Mouse (Mus musculus) hindbrain, postnatal 0 days (tissue): ENCODE measurements around the gene Fads3. TPM values are rescaled to one million over a fixed set of nuclear protein-coding genes. Genes with fewer than 3 reads are reported as not detected.

ENCODE experiments used
- ATAC-seq: fragments of 200-750 bp; cut with Nextera tagmentation; 2 replicates; pipeline ENCODE4 v1.8.0; 2017; ENCODE audit warnings: mild to moderate bottlenecking, moderate TSS enrichment, moderate library complexity
- DNase-seq: peaks from one replicate; pipeline ENCODE4 v3.0.0-alpha.2; 2015; ENCODE audit warnings: low spot score
- H3K27ac ChIP-seq: fragments of 300-500 bp; sonication (generic); 2 replicates; pipeline ENCODE4 v1.5.1; 2014; ENCODE audit warnings: mild to moderate bottlenecking
- H3K27me3 ChIP-seq: fragments of 300-500 bp; sonication (generic); 2 replicates; pipeline ENCODE4 v1.6.1; 2014; ENCODE audit warnings: low read length, mixed read lengths; ENCODE audit not compliant: insufficient read depth
- H3K36me3 ChIP-seq: fragments of 300-500 bp; sonication (generic); 2 replicates; pipeline ENCODE4 v1.6.1; 2014; ENCODE audit warnings: low read length, mixed read lengths; ENCODE audit not compliant: insufficient read depth
- H3K4me1 ChIP-seq: fragments of 300-500 bp; sonication (generic); 2 replicates; pipeline ENCODE4 v1.6.1; 2014; ENCODE audit warnings: antibody characterized with exemption, low read length, mixed read lengths; ENCODE audit not compliant: insufficient read depth
- H3K4me2 ChIP-seq: fragments of 300-500 bp; sonication (generic); 2 replicates; pipeline ENCODE4 v1.6.1; 2014; ENCODE audit warnings: low read depth, mild to moderate bottlenecking, low read length, moderate library complexity, mixed read lengths
- H3K4me3 ChIP-seq: fragments of 300-500 bp; sonication (generic); 2 replicates; pipeline ENCODE4 v1.5.1; 2014; ENCODE audit warnings: low read length
- H3K9ac ChIP-seq: fragments of 300-500 bp; sonication (generic); replicated peaks from 2 replicates; pipeline ENCODE4 v1.6.1; 2014; ENCODE audit warnings: mild to moderate bottlenecking, low read length, moderate library complexity, mixed read lengths
- H3K9me3 ChIP-seq: fragments of 300-500 bp; sonication (generic); 2 replicates; pipeline ENCODE4 v1.6.1; 2016; ENCODE audit warnings: low read length, mixed read lengths
- CTCF ChIP-seq: IDR thresholded peaks from 2 replicates; pipeline ENCODE4 v1.5.1; 2016; ENCODE audit warnings: antibody characterized with exemption, control low read depth, low read depth
- WGBS: fragments of 180-500 bp; shearing (Covaris S2); extraction: QIAGEN DNeasy Blood & Tissue Kit; methylation state at CpG from one replicate; pipeline ENCODE4 v1.1.7; 2014; 5-methylcytosine and 5-hydroxymethylcytosine counted together
- polyA plus RNA-seq: library from polyadenylated mRNA; unstranded; fragments of >200 nt; fragmentation: Nextera tagmentation; extraction: Ambion mirVana; gene quantifications from 2 replicates; pipeline ENCODE4 v1.2.1, GENCODE M21; 2015
- total RNA-seq: library from RNA; depleted of rRNA; stranded (reverse); fragments of >200 nt; gene quantifications from 2 replicates; pipeline ENCODE4 v1.2.3, GENCODE M21; 2014

Gene Fads3
- total and polyA plus RNA-seq, 2 experiments from 2014 or later: 37.4 to 59.0 TPM

- 52% methylated on average over 3 of the region's 3 CpGs for WGBS
- Histone ChIP-seq H3K4me1 (peaks cover 7% of the 10 kb centered on the region), H3K27ac (no peak overlapping the region; the same call in 1 of the 2 replicates), H3K4me2 (no peak overlapping the region), H3K36me3 (no peaks in the 10 kb centered on the region), H3K4me3 (no peak overlapping the region), H3K9me3 (no peaks in the 10 kb centered on the region), H3K9ac (no peak overlapping the region), H3K27me3 (no peaks in the 10 kb centered on the region)
- no peak for DNase-seq
- ATAC-seq: no peak
- TF ChIP-seq CTCF: no peak
These were observed 28.0 kb upstream of the Fads3 start for GRCm38 (mm10) chr19:10013348-10013747.

GRCm38 (mm10) chr19:10013913-10014312 lies 27.5 kb upstream of the Fads3 start:
- no peak overlapping the region for H3K4me2 ChIP-seq
- no peak overlapping the region for H3K9ac ChIP-seq
- no peaks in the 10 kb centered on the region for H3K9me3 ChIP-seq
- no peak for TF ChIP-seq CTCF
- WGBS: 77% methylated on average over 5 of the region's 5 CpGs
- no peak for DNase-seq
- no peak overlapping the region for H3K4me3 ChIP-seq
- H3K36me3 ChIP-seq: no peaks in the 10 kb centered on the region
- H3K4me1 ChIP-seq: peaks cover 13% of the 10 kb centered on the region
- ATAC-seq: no peak
- H3K27me3 ChIP-seq: no peaks in the 10 kb centered on the region
- H3K27ac ChIP-seq: no peak overlapping the region

- DNase-seq (no peak), ATAC-seq (no peak)
- Histone ChIP-seq H3K36me3 (no peaks in the 10 kb centered on the region), H3K9me3 (no peaks in the 10 kb centered on the region), H3K4me3 (no peak overlapping the region), H3K27ac (no peak overlapping the region), H3K4me2 (no peak overlapping the region), H3K9ac (no peak overlapping the region), H3K27me3 (no peaks in the 10 kb centered on the region), H3K4me1 (peaks cover 17% of the 10 kb centered on the region)
- 84% methylated on average over 13 of the region's 13 CpGs for WGBS
- TF ChIP-seq CTCF: no peak
These were observed 26.5 kb upstream of the Fads3 start for GRCm38 (mm10) chr19:10014824-10015223.

GRCm38 (mm10) chr19:10015442-10015841 lies 25.9 kb upstream of the Fads3 start:
- Histone ChIP-seq H3K9me3 (no peaks in the 10 kb centered on the region), H3K4me2 (no peak overlapping the region), H3K27me3 (no peaks in the 10 kb centered on the region), H3K9ac (no peak overlapping the region), H3K4me3 (no peak overlapping the region), H3K36me3 (no peaks in the 10 kb centered on the region), H3K4me1 (peaks cover 17% of the 10 kb centered on the region), H3K27ac (no peak overlapping the region)
- ATAC-seq: no peak
- TF ChIP-seq CTCF: no peak
- no peak for DNase-seq
- 75% methylated on average over 4 of the region's 4 CpGs for WGBS

- TF ChIP-seq CTCF: no peak
- DNase-seq (no peak), ATAC-seq (no peak)
- Histone ChIP-seq H3K4me3 (no peak overlapping the region), H3K9me3 (no peaks in the 10 kb centered on the region), H3K27ac (no peak overlapping the region), H3K27me3 (no peaks in the 10 kb centered on the region), H3K4me2 (no peak overlapping the region), H3K36me3 (no peaks in the 10 kb centered on the region), H3K9ac (no peak overlapping the region), H3K4me1 (peaks cover 17% of the 10 kb centered on the region)
- WGBS: 89% methylated on average over 4 of the region's 4 CpGs
These were observed 25.2 kb upstream of the Fads3 start for GRCm38 (mm10) chr19:10016151-10016550.

- peak; percentile 86 for DNase-seq
- no peaks in the 10 kb centered on the region for H3K9me3 ChIP-seq
- ATAC-seq: peak; percentile 95
- TF ChIP-seq CTCF: no peak
- H3K9ac ChIP-seq: peak overlapping the region; percentile 60
- peak overlapping the region; percentile 51; the same call in 1 of the 2 replicates for H3K27ac ChIP-seq
- H3K4me2 ChIP-seq: peak overlapping the region; percentile 96
- WGBS: 5% methylated on average over 42 of the region's 44 CpGs
- peak overlapping the region; percentile 67 for H3K4me3 ChIP-seq
- no peaks in the 10 kb centered on the region for H3K36me3 ChIP-seq
- no peaks in the 10 kb centered on the region for H3K27me3 ChIP-seq
- H3K4me1 ChIP-seq: peaks cover 17% of the 10 kb centered on the region
These were observed 23.5 kb upstream of the Fads3 start for GRCm38 (mm10) chr19:10017637-10018526.

- H3K4me3 ChIP-seq: peak overlapping the region; percentile 67
- no peaks in the 10 kb centered on the region for H3K36me3 ChIP-seq
- no peak for DNase-seq
- peak overlapping the region; percentile 51; the same call in 1 of the 2 replicates for H3K27ac ChIP-seq
- peaks cover 17% of the 10 kb centered on the region for H3K4me1 ChIP-seq
- H3K4me2 ChIP-seq: peak overlapping the region; percentile 96
- H3K9ac ChIP-seq: peak overlapping the region; percentile 60
- H3K27me3 ChIP-seq: no peaks in the 10 kb centered on the region
- no peak for ATAC-seq
- no peak for TF ChIP-seq CTCF
- no peaks in the 10 kb centered on the region for H3K9me3 ChIP-seq
- 7% methylated on average over 3 of the region's 3 CpGs for WGBS
These were observed 22.9 kb upstream of the Fads3 start for GRCm38 (mm10) chr19:10018527-10018818.
